Mouse (Mus musculus): Measurements from ENCODE around the gene Pnpt1. TPM values are rescaled to one million over a fixed set of nuclear protein-coding genes. Genes with fewer than 3 reads are reported as not detected.

Pnpt1 gene
- total and polyA plus RNA-seq, 3 experiments, result 65.5 to 137 (median 71.3) TPM

GRCm38 (mm10) chr11:29173706-29174436, 43.3 kb downstream of the Pnpt1 start:
- dilution Hi-C loops (cut with MboI; ENCODE audit: extremely low pct_ligation_motif_present, extremely low pct_unique_long_range_greater_than_20kb, low sequenced_read_pairs) (no loop called here), in situ Hi-C loops (cut with MboI; ENCODE audit: low pct_ligation_motif_present, low pct_unique_long_range_greater_than_20kb, low sequenced_read_pairs) (no loop called here)
- peaks cover 2% of the 10 kb centered on the region for H3K9me3 ChIP-seq (replicated peaks; ENCODE audit: low read length)
- H3K9ac ChIP-seq (ENCODE audit: insufficient read depth, low read depth), result peak overlapping the region; percentile 95
- no peak overlapping the region for H3K27ac ChIP-seq (ENCODE audit: insufficient read depth, low read depth)
- no peak for TF ChIP-seq UBTF (IDR thresholded peaks at IDR 0.05; ENCODE audit: low read depth, low read length)
- 0 out of 2 replicates have a peak, but pooled peaks have one; percentile 36 for TF ChIP-seq MAZ (IDR thresholded peaks at IDR 0.05; ENCODE audit: low read depth, low read length)
- no peak for TF ChIP-seq ELF1 (IDR thresholded peaks at IDR 0.05; ENCODE audit: low read depth, low read length)
- no peak for TF ChIP-seq PAX5 (IDR thresholded peaks at IDR 0.05; ENCODE audit: low read length)
- no peak for TF ChIP-seq MAFK (IDR thresholded peaks at IDR 0.05; ENCODE audit: insufficient replicate concordance, low read length)
- no peak for TF ChIP-seq USF2 (conservative IDR thresholded peaks at IDR 0.05; ENCODE audit: low read depth, low read length)
- peak; percentile 19; the same call in 1 of the 2 replicates for TF ChIP-seq TBP (conservative IDR thresholded peaks at IDR 0.05; ENCODE audit: low read depth, low read length)
- TF ChIP-seq POLR2AphosphoS2 (IDR thresholded peaks at IDR 0.05; ENCODE audit: low read depth, low read length), result no peak
- TF ChIP-seq CHD1 (IDR thresholded peaks at IDR 0.05; ENCODE audit: low read depth, low read length), result 0 out of 2 replicates have a peak, but pooled peaks have one; percentile 2
- peak; percentile 3; the same call in 1 of the 2 replicates for TF ChIP-seq SIN3A (IDR thresholded peaks at IDR 0.05; ENCODE audit: low read length)
- TF ChIP-seq ZKSCAN1 (IDR thresholded peaks at IDR 0.05; ENCODE audit: borderline replicate concordance, low read depth, low read length), result no peak
- TF ChIP-seq GABPA (IDR thresholded peaks at IDR 0.05; ENCODE audit: insufficient replicate concordance, low read depth, low read length), result no peak
- peaks cover 41% of the 10 kb centered on the region for H3K79me2 ChIP-seq (replicated peaks; ENCODE audit: control insufficient read depth, extremely low read depth, insufficient read depth, poor library complexity, severe bottlenecking)
- peaks cover 2 to 21% of the 10 kb centered on the region in 2 experiments for H3K36me3 ChIP-seq (replicated peaks in 1 of 2; ENCODE audit: control insufficient read depth in 1 of 2, insufficient read depth in 1 of 2, low read length in 1 of 2)
- peak overlapping the region; percentile 95 for H3K4me2 ChIP-seq (ENCODE audit: insufficient read depth, low read depth, poor library complexity, severe bottlenecking)
- H3K27me3 ChIP-seq (replicated peaks), result no peaks in the 10 kb centered on the region
- peak; percentile 21 for DNase-seq (ENCODE audit: extremely low read depth)
- peak overlapping the region; percentile 83 to 99 (median 95) for H3K4me3 ChIP-seq (replicated peaks in 1 of 3; ENCODE audit: low read depth in 2 of 3, low read length in 2 of 3, poor library complexity in 1 of 3)
- peaks cover 3 to 46% of the 10 kb centered on the region in 2 experiments; a peak in 3 of 4 replicates for H3K4me1 ChIP-seq (ENCODE audit: control insufficient read depth in 1 of 2, insufficient read depth in 2 of 2)

DNA sequence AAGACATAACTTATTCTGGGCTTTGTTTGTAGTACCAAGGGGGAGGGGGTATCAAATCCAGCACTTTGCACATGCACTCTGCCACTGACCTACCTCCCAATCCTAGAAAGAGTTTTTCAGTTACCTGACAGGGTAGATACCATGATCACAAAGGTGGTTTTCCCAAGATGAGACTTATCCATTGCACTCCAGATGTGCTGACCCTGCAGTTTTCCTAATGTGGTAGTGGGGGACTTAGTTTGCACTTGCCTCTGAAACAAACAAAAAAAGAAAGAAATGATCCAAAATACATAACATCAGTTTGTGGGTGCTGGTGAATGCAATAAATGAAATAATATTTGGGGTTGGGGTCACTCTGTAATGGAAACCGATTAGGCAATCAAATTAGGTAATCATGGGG, 48.8 kb downstream of the Pnpt1 start:
- H3K9ac ChIP-seq (ENCODE audit: insufficient read depth, low read depth), result no peak overlapping the region
- peak; percentile 90 for TF ChIP-seq MAFK (IDR thresholded peaks at IDR 0.05; ENCODE audit: insufficient replicate concordance, low read length)
- no peak for TF ChIP-seq KAT2A (IDR thresholded peaks at IDR 0.05; ENCODE audit: insufficient replicate concordance, low read length)
- TF ChIP-seq ZC3H11A (IDR thresholded peaks at IDR 0.05; ENCODE audit: low read depth, low read length), result no peak
- no peak overlapping the region for H3K4me2 ChIP-seq (ENCODE audit: insufficient read depth, low read depth, poor library complexity, severe bottlenecking)
- dilution Hi-C loops (cut with MboI; ENCODE audit: extremely low pct_ligation_motif_present, extremely low pct_unique_long_range_greater_than_20kb, low sequenced_read_pairs) (no loop called here), in situ Hi-C loops (cut with MboI; ENCODE audit: low pct_ligation_motif_present, low pct_unique_long_range_greater_than_20kb, low sequenced_read_pairs) (no loop called here)
- no peaks in the 10 kb centered on the region for H3K9me3 ChIP-seq (replicated peaks; ENCODE audit: low read length)
- H3K27ac ChIP-seq (ENCODE audit: insufficient read depth, low read depth), result no peak overlapping the region
- DNase-seq (ENCODE audit: extremely low read depth), result no peak
- peaks cover 0 to 21% of the 10 kb centered on the region in 2 experiments; a peak in 1 of 4 replicates for H3K4me1 ChIP-seq (ENCODE audit: control insufficient read depth in 1 of 2, insufficient read depth in 2 of 2)
- H3K27me3 ChIP-seq (replicated peaks), result no peaks in the 10 kb centered on the region
- peaks cover 21 to 55% of the 10 kb centered on the region in 2 experiments for H3K36me3 ChIP-seq (replicated peaks in 1 of 2; ENCODE audit: control insufficient read depth in 1 of 2, insufficient read depth in 1 of 2, low read length in 1 of 2)
- peaks cover 30% of the 10 kb centered on the region for H3K79me2 ChIP-seq (replicated peaks; ENCODE audit: control insufficient read depth, extremely low read depth, insufficient read depth, poor library complexity, severe bottlenecking)
- no peak overlapping the region for H3K4me3 ChIP-seq (replicated peaks in 1 of 3; ENCODE audit: low read depth in 2 of 3, low read length in 2 of 3, poor library complexity in 1 of 3)

All from CH12.LX (cell line).